Mouse (Mus musculus) inflammation-experienced regulatory T-cells (primary cell): ENCODE results near the gene Olfm1. TPM values are rescaled to one million over a fixed set of nuclear protein-coding genes. Genes with fewer than 3 reads are reported as not detected.

Experiments used
- polyA plus RNA-seq, 2 experiments: library from polyadenylated mRNA; unstranded; fragments of 100-300 nt; shearing (Covaris generic); gene quantifications; one replicate each; pipeline ENCODE4 v1.2.1; 2017

Gene Olfm1
- 1 to 10 TPM in 1 of 2 experiments, not detected in 1; 1.8 TPM for polyA plus RNA-seq

GRCm38 (mm10) chr2:28192821-28193689 is at the start of gene Olfm1:
Olfm1 (plus strand) TSS chr2:28192992.

Other genes with a start within 250 kb of the Olfm1 start
- gene Fcnb, start 108.1 kb upstream of the Olfm1 start, polyA plus RNA-seq, result 1 to 10 TPM in 1 of 2 experiments, not detected in 1; 1.2 TPM